Mouse (Mus musculus) gonadal fat pad, adult 2 months (tissue): ENCODE measurements around the gene Rapgef3. TPM values are rescaled to one million over a fixed set of nuclear protein-coding genes. Genes with fewer than 3 reads are reported as not detected.

ENCODE experiments used
- DNase-seq: peaks from one replicate; pipeline ENCODE4 v3.0.0-alpha.2; 2012; ENCODE audit warnings: low read depth
- polyA plus RNA-seq: library from polyadenylated mRNA; depleted of rRNA; stranded (reverse); fragments of >200 nt; gene quantifications from 2 replicates; pipeline ENCODE4 v1.2.3, GENCODE M21; 2012

The Rapgef3 gene
- polyA plus RNA-seq, 1 experiment: 102 TPM

DNA sequence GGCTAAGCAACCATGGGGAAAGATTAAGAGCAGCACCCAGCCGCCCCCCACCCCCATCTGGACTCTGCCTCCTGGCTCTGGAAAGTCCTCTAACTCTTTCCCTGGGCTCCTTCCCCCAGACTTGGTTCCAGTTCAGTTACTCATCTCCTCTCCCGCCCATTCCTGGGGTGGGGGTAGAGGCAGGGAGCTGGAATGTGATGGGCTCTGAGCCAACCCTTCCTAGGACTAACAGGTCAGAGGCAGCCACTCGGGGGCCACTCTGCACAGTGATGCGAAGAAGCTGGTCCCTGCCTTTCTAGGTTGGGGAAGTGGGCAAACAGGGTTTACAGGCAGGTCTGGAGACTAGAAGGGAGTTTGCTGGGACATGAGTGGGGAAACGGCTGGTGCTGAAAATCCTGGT lies 5.3 kb upstream of the Rapgef3 start:
- DNase-seq: no peak

DNA sequence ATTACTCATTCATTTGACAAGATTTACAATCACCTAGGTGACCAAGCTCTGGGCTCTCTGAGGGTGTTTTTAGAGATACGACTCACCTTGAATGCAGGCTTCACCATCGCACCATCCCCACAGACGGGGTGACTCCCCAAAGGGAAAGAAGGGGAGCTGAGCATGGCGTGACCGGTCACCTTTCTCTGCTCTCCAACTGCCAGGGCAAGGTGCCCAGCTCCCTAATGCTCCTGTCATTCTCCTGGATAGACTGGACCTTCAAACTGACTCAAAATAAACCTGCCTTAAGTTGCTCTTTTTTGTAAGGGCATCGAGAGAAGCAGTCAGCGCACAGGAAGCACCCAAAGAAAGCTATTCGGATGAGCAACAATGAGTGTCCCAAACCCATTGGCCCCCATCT lies 2.5 kb upstream of the Rapgef3 start:
- DNase-seq: no peak

GRCm38 (mm10) chr15:97768192-97768591 lies 420 bp upstream of the Rapgef3 start:
- DNase-seq: no peak

GRCm38 (mm10) chr15:97766594-97767279 lies 1.0 kb downstream of the Rapgef3 start:
- DNase-seq: no peak

- DNase-seq: no peak
Measured at GRCm38 (mm10) chr15:97766194-97766593, 1.6 kb downstream of the Rapgef3 start.

GRCm38 (mm10) chr15:97765090-97765794 lies 2.5 kb downstream of the Rapgef3 start:
- DNase-seq: no peak

- DNase-seq: no peak
Measured at GRCm38 (mm10) chr15:97764532-97764931, 3.2 kb downstream of the Rapgef3 start.

DNA sequence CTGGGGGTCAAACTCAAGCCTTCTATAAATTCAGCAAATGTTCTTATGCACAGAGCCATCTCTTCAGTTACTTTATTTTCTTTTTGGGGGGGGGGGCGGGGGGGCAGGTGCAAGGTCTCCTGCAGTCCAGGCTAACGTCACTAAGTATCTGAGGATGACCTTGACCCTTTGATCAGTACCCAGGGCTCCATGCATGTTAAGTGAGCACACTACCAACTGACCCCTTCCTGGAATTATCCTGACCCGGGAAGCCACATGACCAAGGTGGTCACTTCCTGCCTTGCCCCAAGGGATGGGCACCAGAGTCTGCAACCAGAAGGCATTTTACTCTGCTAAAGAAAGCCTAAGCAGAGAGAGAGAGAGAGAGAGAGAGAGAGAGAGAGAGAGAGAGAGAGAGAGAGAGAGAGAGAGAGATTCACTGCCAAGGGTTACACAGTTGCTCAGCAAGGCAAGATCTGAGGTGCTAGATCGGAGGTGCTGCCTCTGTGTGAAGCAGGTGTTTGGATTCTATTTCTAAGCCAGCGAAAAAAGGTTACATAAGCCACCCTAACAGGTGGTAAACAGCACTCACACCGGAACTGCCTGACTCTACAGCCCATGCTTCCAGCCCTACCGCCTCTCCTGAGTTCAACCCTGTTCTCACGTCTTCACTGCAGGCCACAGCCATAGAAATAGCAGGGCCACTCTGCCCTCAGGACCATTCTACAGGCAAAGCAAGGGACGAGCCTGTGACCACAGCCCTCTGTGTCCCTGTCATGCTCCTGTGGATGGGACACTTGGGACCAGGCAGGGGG lies 4.3 kb downstream of the Rapgef3 start:
- DNase-seq: no peak

DNA sequence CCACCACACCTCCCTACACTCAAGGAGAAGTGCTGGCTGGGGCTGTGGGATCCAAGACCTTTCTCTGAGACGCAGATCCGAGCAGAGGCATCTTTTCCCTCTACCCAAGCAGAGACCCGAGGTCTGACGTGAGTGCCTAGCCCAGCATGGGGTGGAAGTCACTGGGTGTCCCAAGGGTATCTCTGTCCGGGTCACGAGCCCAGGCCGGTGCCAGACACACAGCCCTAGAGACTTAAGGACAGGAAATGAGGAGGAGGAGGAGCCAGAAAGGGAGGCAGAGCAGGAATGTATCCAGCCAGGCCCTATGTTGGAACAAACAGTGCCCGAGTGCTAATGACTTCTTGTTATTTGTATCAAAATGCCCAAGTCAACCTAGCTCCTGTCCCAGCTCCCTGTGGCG lies 5.0 kb downstream of the Rapgef3 start:
- no peak for DNase-seq

DNA sequence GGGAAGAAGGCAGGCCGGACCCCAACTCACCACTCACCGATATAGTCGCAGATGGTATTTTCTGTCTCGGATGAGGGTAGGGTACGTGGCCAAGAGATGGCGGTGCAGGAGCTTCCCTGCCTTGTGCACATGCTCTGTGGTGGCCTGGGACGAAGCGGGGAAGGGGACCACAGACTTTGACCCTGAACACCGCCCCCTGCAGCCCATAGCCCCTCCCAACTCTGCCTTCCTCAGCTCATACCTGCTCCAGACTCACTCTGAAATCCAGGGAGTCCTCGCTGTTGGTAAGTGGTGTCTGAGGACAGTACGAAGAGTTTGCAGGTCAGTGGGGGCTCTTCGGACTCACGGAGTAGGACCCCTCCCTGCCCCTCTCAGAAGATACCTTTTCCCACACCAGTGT lies 6.3 kb downstream of the Rapgef3 start:
- DNase-seq: no peak

DNA sequence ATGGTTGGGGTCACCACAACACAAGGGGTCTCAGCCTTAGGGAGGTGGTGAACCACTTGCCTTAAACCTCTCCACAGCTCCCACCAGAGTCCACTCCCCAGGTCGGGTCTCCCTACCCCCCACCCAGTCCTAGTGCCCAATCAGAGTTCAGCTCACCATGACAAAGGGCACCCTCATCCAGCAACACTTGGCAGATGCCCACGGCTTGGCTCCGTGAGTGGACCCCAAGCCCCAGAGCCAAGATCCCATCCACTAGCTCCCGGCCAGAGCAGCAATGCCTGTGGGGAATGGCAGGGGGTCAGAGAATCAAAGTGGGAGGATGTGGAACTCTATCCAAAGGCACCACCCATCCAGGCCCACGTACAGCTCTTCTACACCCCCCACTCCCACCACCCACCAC lies 6.8 kb downstream of the Rapgef3 start:
- DNase-seq: no peak

DNA sequence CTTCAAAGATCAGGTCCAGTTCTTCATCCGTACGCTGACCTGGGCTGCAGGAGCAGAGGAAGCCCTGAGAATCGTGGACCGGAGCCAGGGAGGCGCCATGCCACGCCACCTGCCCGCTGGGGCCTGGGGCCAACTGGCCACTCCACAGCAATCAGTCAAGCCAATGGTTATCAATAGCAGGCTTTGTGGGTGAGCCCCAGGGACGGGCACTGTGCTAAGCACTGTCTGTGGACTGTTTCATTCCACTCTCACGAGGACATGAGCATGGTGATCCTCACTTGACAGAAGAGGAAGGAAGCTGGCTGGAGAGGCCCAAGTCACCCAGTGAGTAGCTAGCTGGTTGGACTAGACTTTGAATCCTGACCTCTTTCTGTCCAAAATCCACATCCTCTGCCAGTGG lies 7.8 kb downstream of the Rapgef3 start:
- DNase-seq: no peak

DNA sequence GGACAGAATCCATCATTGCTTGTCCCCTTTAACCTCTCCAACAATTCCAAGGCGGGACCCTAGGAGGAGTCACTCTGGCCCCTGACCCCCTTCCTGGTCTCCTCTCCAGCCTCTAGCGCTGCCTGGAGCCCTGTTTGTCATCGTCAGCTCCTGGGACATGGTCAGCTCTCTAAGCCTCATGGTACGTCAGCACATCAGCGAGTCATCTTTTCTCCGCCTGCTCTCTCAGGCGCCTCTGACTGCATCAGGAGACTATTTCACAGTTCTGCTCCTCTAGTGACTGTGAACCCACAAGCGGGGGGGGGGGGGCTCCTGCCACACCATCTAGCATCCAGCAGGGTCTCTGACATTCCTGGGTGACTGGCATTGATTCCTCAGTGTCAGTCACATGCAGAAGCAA lies 12.4 kb downstream of the Rapgef3 start:
- no peak for DNase-seq

GRCm38 (mm10) chr15:97754476-97754875 lies 13.3 kb downstream of the Rapgef3 start:
- DNase-seq: no peak

- no peak for DNase-seq
Measured at GRCm38 (mm10) chr15:97752491-97752890, 15.3 kb downstream of the Rapgef3 start.

- no peak for DNase-seq
Measured at GRCm38 (mm10) chr15:97751676-97752075, 16.1 kb downstream of the Rapgef3 start.

- DNase-seq: no peak
Measured at GRCm38 (mm10) chr15:97750697-97751096, 17.1 kb downstream of the Rapgef3 start.

GRCm38 (mm10) chr15:97749841-97750240 lies 17.9 kb downstream of the Rapgef3 start:
- no peak for DNase-seq

- DNase-seq: no peak
Measured at GRCm38 (mm10) chr15:97749397-97749796, 18.4 kb downstream of the Rapgef3 start.

DNA sequence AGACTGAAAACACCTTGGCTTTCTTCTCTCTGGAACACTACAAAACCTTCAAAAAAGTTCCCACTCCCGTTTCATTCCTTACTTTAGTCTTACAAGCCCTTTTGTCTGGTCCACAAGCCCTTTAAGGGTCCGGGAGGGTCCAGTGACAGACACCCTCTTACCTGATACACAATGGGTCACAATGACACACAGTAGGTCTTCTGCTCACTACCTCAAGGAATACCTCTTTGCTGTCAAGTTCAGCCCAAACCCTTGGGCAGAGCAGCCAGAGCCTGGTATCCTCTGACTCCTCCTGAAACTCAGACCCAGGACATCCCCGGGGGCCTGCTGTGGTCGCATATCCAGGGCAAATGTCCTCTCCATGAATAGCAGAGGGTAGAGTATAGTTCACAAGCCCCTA lies 18.8 kb downstream of the Rapgef3 start:
- no peak for DNase-seq

DNA sequence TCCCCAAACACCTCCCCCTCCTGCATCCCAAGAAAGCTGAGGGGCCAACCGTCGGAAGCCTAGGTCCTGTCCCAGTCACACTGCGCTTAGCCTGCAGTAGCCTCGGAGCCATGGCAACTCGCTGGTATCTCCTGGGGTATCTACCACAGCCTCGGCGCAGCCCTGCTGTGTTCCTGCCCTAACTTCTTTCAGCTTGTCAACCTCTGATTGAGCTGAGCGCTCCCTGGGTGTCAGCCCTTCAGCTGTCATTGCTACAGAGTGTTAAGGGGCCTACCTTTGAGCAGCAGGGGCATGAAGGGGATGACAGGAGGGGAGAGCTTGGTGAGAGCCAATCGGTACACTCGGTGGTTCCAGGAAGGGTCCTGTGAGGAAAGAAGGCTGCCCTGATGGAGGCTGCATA lies 19.5 kb downstream of the Rapgef3 start:
- no peak for DNase-seq

DNA sequence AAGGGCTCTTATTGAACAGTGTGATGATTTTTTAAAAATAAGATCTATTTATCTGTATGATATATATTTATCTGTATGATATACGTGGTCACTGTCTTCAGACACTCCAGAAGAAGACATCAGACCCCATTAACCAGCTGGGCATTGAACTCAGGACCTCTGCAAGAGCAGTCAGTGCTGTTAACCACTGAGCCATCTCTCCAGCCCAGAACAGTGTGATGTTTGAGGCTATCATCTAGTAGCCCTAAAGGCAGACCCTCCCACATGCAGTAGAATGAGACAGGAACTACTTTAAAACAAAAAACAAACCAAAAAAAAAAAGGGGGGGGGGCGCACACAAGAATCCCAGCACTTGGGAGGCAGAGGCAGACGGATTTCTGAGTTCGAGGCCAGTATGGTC lies 20.3 kb downstream of the Rapgef3 start:
- DNase-seq: no peak

DNA sequence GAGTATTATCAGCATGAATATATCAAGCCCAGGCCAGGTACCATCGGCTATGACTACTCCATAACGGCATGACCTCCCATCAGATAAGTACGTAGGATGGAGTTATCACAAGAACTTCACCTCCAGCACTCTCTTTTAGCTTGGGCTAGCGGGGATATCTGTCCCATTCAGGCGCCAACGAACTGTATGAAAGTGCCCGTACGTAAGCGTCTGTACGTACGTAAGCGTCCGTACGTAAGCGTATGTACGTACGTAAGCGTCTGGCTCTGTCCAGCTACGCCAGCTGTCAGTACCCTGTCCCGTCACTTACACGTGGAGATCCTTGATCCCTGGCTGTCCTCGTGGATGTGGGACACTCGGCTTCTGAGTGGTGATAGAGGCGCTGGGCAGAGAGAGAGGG lies 21.0 kb downstream of the Rapgef3 start:
- DNase-seq: no peak
